Mouse (Mus musculus) heart, adult 2 months (tissue): ENCODE data around the gene Azin2. TPM values are rescaled to one million over a fixed set of nuclear protein-coding genes. Genes with fewer than 3 reads are reported as not detected.

Experiments used
- DNase-seq, 2 experiments: peaks; one replicate each; pipeline ENCODE4 v3.0.0; 2021
- H3K27ac ChIP-seq: fragments of 200-600 bp; 2 replicates; pipeline ENCODE4 v1.8.1; 2022
- H3K27me3 ChIP-seq: fragments of 200-500 bp; 2 replicates; pipeline ENCODE4 v1.6.1; 2012; ENCODE audit warnings: mild to moderate bottlenecking, low read length, inconsistent platforms, mixed read lengths; ENCODE audit not compliant: control insufficient read depth, insufficient read depth
- H3K36me3 ChIP-seq: fragments of 200-500 bp; 2 replicates; pipeline ENCODE4 v1.6.1; 2012; ENCODE audit warnings: low read length, inconsistent platforms; ENCODE audit not compliant: control insufficient read depth, insufficient read depth
- H3K4me1 ChIP-seq: fragments of 200-500 bp; 2 replicates; pipeline ENCODE4 v1.6.1; 2011; ENCODE audit warnings: low read length; ENCODE audit not compliant: control insufficient read depth, insufficient read depth
- H3K4me3 ChIP-seq: fragments of 200-600 bp; 2 replicates; pipeline ENCODE4 v1.8.1; 2022
- H3K79me2 ChIP-seq: fragments of 200-500 bp; replicated peaks from 2 replicates; pipeline ENCODE4 v1.6.1; 2012; ENCODE audit warnings: mild to moderate bottlenecking, inconsistent platforms, low read length, moderate library complexity, mixed read lengths; ENCODE audit not compliant: control insufficient read depth, insufficient read depth
- H3K9ac ChIP-seq: fragments of 200-500 bp; 2 replicates; pipeline ENCODE4 v1.6.1; 2012; ENCODE audit warnings: low read depth, mild to moderate bottlenecking, control low read depth, inconsistent platforms, low read length, mixed read lengths
- CTCF ChIP-seq: fragments of 200-600 bp; IDR thresholded peaks from 2 replicates; pipeline ENCODE4 v1.8.1; 2022; ENCODE audit warnings: antibody characterized with exemption, mild to moderate bottlenecking, moderate library complexity
- EP300 ChIP-seq: fragments of 200-500 bp; IDR thresholded peaks from 2 replicates; pipeline ENCODE4 v1.6.1; 2011; ENCODE audit warnings: low read depth, low read length, control low read depth; ENCODE audit not compliant: insufficient read depth
- POLR2A ChIP-seq: fragments of 200-500 bp; IDR thresholded peaks from 2 replicates; pipeline ENCODE4 v1.6.1; 2011; ENCODE audit warnings: mild to moderate bottlenecking, low read depth, low read length, control low read depth; ENCODE audit not compliant: insufficient read depth
- WGBS: fragments of 180-500 bp; shearing (Covaris S2); methylation state at CpG from one replicate; pipeline ENCODE4 v1.1.7; 2018; 5-methylcytosine and 5-hydroxymethylcytosine counted together
- intact Hi-C: fragments of 180-260 bp; cut with DNase I; formaldehyde crosslinking; loops from one replicate; pipeline ENCODE4 v1.15.1; 2025
- polyA plus RNA-seq: library from polyadenylated mRNA; depleted of rRNA; stranded (reverse); fragments of >200 nt; gene quantifications from 2 replicates; pipeline ENCODE4 v1.2.3, GENCODE M21; 2012
- total RNA-seq, 2 experiments: library from RNA; stranded (reverse); gene quantifications; 2 replicates each; pipeline ENCODE4 v1.2.3; 2021

The Azin2 gene
- total and polyA plus RNA-seq, 3 experiments: 2.0 to 3.7 (median 3.0) TPM

GRCm38 (mm10) chr4:128993025-128993662, 30.9 kb upstream of the Azin2 start:
- Histone ChIP-seq H3K27ac (peak overlapping the region; percentile 77), H3K36me3 (no peaks in the 10 kb centered on the region; the same call in 1 of the 2 replicates), H3K4me3 (peak overlapping the region; percentile 78), H3K27me3 (no peaks in the 10 kb centered on the region), H3K4me1 (peaks cover 4% of the 10 kb centered on the region), H3K79me2 (peaks cover 3% of the 10 kb centered on the region), H3K9ac (peak overlapping the region; percentile 87)
- under 1% methylated on average over 49 of the region's 49 CpGs for WGBS
- intact Hi-C loops: loop anchor here (2.0 kb wide), 1 partner anchor 66 kb away; the partner anchor contains the start of gene Rnf19b
- peak; percentile 95 for DNase-seq
- TF ChIP-seq EP300 (0 out of 2 replicates have a peak, but pooled peaks have one; percentile 5), POLR2A (peak; percentile 88), CTCF (no peak)

- no peak for DNase-seq
- Histone ChIP-seq H3K27me3 (no peaks in the 10 kb centered on the region), H3K79me2 (peaks cover 3% of the 10 kb centered on the region), H3K9ac (no peak overlapping the region), H3K4me3 (no peak overlapping the region), H3K4me1 (peaks cover 4% of the 10 kb centered on the region), H3K36me3 (no peaks in the 10 kb centered on the region; the same call in 1 of the 2 replicates), H3K27ac (no peak overlapping the region)
- 95% methylated on average over 3 of the region's 3 CpGs for WGBS
- TF ChIP-seq CTCF: no peak
- no peak for TF ChIP-seq POLR2A
- no peak for TF ChIP-seq EP300
- intact Hi-C loops: loop anchor here (2.0 kb wide), 1 partner anchor 67 kb away; the partner anchor contains the start of gene Rnf19b
These were observed 29.9 kb upstream of the Azin2 start for GRCm38 (mm10) chr4:128992176-128992575.

- intact Hi-C loops: loop anchor here (2.0 kb wide), 1 partner anchor 67 kb away; the partner anchor contains the start of gene Rnf19b
- Histone ChIP-seq H3K4me3 (peak within 1 kb of the TSS; percentile 37; the same call in 1 of the 2 replicates), H3K36me3 (no peaks in the 10 kb centered on the region; the same call in 1 of the 2 replicates), H3K79me2 (peaks cover 3% of the 10 kb centered on the region), H3K27me3 (no peaks in the 10 kb centered on the region), H3K9ac (no peak within 1 kb of the TSS), H3K4me1 (peaks cover 4% of the 10 kb centered on the region), H3K27ac (no peak within 1 kb of the TSS)
- DNase-seq: no peak
- 87% methylated on average over 9 of the region's 9 CpGs for WGBS
- TF ChIP-seq POLR2A: no peak
- no peak for TF ChIP-seq EP300
- TF ChIP-seq CTCF: no peak
These were observed 29.3 kb upstream of the Azin2 start, which contains the start of gene Ak2 for GRCm38 (mm10) chr4:128991500-128992008. TSS of gene Ak2 (plus strand) at chr4:128991958.

DNA sequence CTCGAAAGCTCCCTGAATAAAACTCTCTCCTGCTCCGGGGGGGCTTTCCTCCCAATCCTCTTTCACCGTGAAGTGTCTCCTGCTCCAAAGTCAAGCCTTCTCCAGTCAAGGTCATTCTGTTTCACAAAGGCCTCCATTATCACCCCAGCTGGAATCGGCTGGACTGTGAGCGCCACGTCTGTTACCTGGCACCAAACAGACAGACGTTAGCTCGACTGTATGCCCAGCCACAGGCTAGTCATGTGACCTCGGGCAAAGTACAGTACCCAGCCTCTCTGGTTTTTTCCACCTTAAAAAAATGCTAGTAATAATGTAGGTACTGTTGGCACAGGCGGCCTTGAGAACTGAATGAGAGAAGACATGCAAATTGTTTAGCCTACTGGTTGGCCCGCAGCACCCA, 27.4 kb upstream of the Azin2 start:
- Histone ChIP-seq H3K36me3 (no peaks in the 10 kb centered on the region), H3K27me3 (no peaks in the 10 kb centered on the region), H3K27ac (no peak overlapping the region), H3K79me2 (peaks cover 3% of the 10 kb centered on the region), H3K4me3 (no peak overlapping the region), H3K4me1 (peaks cover 4% of the 10 kb centered on the region), H3K9ac (no peak overlapping the region)
- intact Hi-C loops: no loop called here
- WGBS: 53% methylated on average over 11 of the region's 11 CpGs
- DNase-seq: no peak
- TF ChIP-seq EP300: no peak
- TF ChIP-seq POLR2A: no peak
- TF ChIP-seq CTCF: no peak

GRCm38 (mm10) chr4:128988911-128989310, 26.7 kb upstream of the Azin2 start:
- Histone ChIP-seq H3K9ac (no peak overlapping the region), H3K4me1 (no peaks in the 10 kb centered on the region; the same call in 1 of the 2 replicates), H3K4me3 (no peak overlapping the region), H3K27ac (no peak overlapping the region), H3K27me3 (no peaks in the 10 kb centered on the region), H3K36me3 (no peaks in the 10 kb centered on the region), H3K79me2 (peaks cover 1% of the 10 kb centered on the region)
- intact Hi-C loops: no loop called here
- TF ChIP-seq EP300: no peak
- no peak for TF ChIP-seq CTCF
- no peak for TF ChIP-seq POLR2A
- DNase-seq: no peak
- WGBS: 73% methylated on average over 3 of the region's 3 CpGs

DNA sequence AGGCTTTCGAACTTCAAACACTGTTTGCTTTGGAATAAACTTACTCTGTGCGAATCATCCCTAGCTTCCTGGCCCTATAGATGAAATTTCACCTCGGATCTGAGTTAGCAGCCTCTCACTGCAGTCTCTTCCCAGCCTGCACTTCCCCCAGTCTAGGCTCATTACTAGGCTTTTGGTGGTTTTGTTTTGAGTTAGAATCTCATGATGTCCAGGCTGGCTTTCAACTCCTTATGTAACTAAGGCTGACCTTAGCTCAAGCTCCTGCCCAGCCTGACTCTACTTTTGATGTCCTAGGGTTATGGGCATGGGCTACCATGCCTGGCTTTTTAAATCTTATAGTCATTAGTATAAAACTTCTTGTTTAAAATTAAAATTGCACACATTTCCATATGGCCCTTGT, 22.4 kb upstream of the Azin2 start:
- H3K36me3 ChIP-seq: no peaks in the 10 kb centered on the region
- H3K27ac ChIP-seq: no peak overlapping the region
- H3K9ac ChIP-seq: no peak overlapping the region
- no peaks in the 10 kb centered on the region for H3K27me3 ChIP-seq
- no peak for DNase-seq
- H3K79me2 ChIP-seq: no peaks in the 10 kb centered on the region
- TF ChIP-seq EP300: no peak
- TF ChIP-seq CTCF: no peak
- TF ChIP-seq POLR2A: no peak
- WGBS: 57% methylated on average over 3 of the region's 3 CpGs
- H3K4me3 ChIP-seq: no peak overlapping the region
- intact Hi-C loops: loop anchor here (5.0 kb wide), 1 partner anchor 33 kb away; no protein-coding TSS in a partner anchor
- H3K4me1 ChIP-seq: peaks cover 3% of the 10 kb centered on the region; the same call in 1 of the 2 replicates
